Mouse (Mus musculus): Measurements from ENCODE around the gene Gm49388.
"Not testable (repeated sequence)": the region's sequence is repeated elsewhere in the genome, so short reads cannot be mapped to it uniquely, and the experiment has no call there.

Gene Gm49388

DNA sequence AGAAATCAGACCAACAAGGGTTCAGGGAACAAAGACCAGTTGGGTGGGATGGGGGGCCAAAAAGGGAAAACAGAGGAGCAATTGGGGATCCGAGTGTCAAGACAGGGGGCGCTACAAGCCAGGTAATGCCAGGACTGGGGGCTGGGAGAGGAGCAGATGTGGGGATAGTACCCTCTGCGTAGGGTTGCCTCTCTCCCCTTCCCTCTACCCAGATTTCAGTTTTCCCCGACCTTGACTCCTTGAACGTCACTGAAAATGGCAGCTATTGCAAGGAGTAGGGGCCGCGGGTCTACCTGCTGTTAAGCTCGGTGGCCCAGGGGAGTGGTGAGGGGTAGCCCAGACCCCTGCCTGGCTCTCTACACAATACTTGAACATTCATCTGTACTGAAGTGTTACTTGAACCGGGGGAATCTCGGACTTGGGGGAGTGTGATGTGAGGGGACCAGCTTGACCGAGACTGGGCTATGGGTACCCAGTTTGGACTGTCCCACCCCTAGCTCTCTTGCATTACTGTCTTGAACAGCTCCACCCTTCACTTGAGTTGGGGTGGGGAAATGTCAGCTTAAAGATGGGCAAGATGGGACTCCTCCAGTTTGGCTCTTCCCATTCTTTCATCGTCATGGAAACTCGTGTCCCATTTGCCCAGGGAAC, 16.9 kb upstream of the Gm49388 start:
- DNase-seq, result peak; percentile 39 to 47

DNA sequence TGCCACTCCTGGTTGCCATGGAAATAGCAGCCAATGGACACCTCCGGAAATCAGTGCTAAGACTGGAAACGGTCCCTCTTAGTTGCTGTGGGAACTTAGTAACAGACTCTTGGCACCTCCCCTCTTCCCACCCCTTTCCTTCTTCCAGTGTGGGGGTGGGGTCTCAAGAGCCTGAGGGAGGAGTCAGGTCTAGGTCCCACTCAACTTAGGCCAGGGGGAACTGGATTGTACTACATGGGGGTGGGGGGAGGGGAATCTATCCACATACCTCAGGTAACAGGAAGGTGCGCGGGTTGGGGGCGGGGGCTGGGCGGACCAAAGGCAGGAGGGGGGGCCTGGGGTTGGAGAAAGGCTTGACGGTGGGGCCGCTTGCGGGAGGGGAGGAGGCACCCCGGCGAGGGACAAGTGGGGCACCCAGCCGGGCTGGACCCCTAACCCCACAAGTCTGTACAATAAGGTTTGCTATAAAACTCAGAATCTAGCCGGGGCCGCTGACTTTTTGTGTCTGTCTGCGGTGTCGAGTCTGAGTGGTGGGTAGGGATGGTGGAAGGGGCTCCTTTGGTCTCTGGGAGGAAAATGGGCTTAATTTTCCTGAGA, 16.3 kb upstream of the Gm49388 start:
- peak; percentile 45 to 59 for DNase-seq

DNA sequence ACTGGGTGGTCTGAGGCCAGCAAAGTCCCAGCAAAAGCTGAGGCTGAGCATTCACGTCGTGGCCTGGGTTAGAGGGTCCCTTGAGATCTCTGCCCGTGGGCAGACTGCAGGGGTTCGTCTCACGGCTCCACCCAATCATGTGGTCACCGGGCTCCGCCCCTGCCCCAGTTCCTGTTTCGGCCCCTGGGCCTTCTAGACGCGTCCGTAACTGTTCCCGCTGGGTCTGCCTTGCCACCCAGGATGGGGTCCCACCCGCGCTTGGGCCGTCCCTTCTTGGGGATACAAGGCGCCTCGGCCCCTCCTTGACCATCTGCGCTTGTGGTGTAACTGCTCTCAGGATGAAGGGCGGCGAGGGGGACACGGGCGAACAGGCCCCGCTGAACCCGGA, 15.8 kb upstream of the Gm49388 start, which contains the start of gene Orai3:
TSS of gene Orai3 (plus strand) at position 165 of the 388 bp plus-strand sequence.
- DNase-seq, result peak; percentile 66 to 75

DNA sequence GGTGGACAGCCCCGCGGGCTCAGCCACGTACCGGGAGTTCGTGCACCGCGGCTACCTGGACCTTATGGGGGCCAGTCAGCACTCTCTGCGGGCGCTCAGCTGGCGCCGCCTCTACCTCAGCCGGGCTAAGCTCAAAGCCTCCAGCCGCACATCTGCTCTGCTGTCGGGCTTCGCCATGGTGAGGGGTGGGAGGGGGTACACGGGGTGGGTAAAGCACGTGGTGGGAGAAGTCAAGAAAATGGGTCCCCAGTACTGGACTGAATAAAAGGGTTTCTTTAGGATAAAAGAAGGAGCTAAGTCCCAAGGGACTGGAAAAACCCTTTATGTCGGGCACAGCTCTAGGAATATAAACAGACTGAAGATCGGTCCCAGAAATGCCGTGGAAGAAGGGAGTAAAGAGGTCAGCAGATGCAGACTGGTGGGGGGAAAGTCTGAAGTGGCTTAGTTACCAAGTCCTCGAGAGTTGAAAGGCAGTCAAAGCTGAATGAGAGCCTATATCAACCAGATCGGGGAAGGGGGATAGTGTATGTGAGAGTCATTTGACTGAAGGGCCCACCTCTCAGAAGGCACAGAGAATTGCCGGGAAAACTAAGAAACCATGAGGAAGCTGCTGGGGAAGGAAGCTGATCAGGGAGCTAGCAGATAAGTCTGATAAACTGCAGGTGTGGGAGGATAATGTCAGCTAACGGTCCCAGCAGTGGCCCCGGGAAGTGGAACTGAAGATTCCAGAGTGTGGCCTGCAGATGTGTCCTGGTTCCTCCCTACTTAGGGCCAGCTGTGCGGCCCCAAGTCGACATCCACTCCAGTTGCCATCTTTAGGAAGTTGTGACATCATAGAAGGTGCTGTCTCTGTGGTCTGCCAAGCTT, 15.1 kb upstream of the Gm49388 start:
- DNase-seq, result no peak

DNA sequence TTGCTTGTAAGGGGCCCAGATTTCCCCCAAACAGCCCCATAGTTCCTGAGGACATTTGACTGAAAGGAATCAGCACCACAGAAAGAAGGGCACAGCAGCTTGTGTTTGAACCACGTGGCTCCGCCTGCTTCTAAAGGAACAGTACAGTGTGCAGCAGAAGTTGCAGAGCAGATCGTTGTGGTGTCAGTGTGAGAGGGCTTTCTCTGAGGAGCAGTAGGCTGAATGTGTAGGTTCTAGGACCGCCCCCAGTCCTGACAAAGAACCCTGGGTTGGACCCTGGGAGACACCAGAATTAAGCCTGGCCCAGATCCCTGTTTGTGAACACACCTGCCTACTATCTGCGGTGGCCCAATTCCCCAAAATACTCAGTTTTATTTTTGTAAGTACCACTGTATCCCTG, 14.1 kb upstream of the Gm49388 start:
- DNase-seq, result no peak

DNA sequence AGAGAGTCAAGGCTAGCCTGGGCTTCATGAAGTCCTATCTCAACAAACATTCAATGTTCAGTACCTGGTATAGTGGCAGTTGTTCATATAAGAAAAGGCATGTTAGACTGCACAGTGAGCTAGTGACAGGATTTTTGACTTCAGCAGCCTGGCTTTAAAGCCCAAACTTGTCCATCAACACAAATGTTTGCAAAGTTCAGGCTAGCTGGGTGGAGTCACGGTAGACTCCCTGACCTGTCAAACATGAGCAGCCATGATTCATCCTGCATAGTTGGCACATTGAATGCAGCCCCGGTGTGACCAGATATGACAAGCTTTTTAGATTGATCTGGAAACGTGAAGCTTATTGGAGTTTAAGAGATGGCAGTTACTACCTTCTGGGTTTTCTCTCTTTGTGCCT, 13.3 kb upstream of the Gm49388 start:
- no peak for DNase-seq

DNA sequence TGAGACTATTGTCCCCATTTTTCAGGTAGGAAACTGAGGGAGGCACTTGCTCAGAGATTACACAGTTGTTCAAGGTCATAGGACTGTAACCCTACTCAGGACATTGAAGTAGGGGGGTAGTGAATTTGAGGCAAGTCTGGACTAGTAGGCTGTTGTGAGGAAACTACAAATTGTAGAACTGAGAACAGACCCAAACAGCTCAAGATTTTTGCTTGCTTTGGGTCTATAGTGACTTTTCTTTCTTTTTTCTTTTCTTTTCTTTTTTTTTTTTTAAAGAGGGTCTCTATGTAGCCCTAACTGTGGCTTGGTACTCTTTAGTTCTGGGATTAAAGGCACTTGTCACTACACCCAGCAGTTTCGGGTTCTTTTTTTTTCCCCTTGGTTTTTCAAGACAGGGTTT, 12.9 kb upstream of the Gm49388 start:
- no peak for DNase-seq

DNA sequence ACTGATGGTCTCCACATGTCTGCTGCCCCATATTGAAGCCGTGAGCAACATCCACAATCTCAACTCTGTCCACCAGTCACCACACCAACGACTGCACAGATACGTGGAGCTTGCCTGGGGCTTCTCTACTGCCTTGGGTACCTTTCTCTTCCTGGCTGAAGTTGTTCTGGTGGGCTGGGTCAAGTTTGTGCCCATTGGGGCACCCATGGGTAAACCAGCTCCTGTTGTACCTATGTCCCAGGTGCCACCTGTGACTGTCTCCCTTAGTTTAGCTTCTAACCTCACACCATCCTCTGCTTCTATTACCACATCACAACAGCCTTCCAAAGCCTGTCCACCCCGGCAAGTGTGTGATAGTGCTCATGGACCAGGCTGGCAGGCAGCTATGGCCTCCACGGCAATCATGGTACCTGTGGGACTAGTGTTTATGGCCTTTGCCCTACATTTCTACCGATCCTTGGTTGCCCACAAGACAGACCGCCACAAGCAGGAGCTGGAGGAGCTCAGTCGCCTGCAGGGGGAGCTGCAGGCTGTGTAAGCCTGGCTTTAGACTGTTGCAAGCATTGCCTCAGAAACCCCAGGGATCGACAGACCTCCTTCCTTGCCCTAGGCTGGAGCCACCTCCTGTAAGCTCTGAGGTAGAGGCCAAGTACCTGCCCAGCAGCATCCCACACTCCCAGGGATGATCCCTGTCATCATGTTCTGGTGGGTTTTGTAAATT, 11.6 kb upstream of the Gm49388 start:
- peak; percentile 77 for DNase-seq

DNA sequence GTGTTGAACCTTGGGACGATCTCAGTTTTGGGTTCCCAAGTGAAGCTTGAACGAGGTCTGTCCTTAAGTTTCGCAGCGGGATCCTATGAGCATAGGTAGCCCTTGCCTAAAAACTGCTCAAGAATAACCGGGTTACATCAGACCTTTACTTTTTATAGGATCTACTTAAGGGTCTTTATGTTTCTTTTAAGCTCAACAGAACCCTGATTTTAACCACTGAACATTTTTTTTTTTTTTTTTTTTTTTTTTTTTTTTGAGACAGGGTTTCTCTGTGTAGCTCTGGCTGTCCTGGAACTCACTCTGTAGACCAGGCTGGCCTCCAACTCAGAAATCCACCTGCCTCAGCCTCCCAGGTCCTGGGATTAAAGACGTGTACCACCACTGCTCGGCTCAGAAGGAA, 9.6 kb upstream of the Gm49388 start:
- DNase-seq, result not testable (repeated sequence)

DNA sequence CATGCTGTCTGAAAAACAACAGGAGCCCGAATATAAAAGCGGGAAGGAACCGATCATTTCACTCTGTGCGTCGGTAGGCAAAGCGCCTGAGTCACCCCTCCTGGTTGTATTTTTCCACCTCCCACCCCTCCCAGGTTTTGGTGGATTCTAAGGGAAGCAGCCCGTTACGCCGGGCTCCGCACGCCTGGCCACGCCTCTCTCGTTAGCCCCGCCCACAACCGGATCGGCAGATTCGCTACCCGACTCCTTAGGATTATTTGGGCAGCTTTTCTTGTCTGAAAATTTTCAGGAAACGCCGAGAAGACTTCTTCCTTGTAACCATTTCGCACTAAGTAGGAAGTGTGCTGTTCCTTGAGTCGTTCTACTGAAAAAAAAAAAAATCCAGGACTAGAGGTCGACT, 9.0 kb upstream of the Gm49388 start, which contains the start of gene Setd1a:
TSS of gene Setd1a (plus strand) at position 245 of the 400 bp plus-strand sequence.
- peak; percentile 84 to 86 for DNase-seq

DNA sequence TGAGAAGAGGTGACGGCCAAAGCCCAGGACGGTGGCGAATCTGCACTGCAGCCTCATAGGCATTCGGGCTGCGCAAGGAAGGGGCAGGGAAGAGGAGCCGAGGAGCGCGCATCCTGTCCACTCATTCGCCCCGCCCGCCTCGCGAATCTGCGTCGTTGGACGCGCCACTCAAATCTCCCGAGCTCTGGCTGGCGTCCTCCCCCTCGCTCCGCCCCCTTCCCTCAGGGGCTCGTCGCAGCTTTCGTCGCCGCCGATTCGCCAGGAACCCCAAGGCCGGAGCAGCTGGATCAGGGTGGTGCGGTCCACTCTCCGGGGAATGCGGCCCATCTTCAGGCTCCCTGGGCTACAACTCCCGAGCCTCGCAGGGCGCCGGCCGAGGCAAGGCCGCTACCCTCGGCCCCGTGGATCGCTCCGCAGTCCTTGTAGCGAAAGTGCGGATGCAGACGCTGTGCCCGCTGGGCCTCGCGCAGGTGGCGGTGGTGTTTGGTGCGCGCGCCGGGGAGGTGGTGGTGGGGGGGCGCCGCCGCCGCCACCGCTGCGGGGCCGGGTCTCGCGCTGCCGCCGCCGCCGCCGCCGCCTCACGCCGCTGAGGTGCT, 8.4 kb upstream of the Gm49388 start:
- DNase-seq, result peak; percentile 95 to 96

DNA sequence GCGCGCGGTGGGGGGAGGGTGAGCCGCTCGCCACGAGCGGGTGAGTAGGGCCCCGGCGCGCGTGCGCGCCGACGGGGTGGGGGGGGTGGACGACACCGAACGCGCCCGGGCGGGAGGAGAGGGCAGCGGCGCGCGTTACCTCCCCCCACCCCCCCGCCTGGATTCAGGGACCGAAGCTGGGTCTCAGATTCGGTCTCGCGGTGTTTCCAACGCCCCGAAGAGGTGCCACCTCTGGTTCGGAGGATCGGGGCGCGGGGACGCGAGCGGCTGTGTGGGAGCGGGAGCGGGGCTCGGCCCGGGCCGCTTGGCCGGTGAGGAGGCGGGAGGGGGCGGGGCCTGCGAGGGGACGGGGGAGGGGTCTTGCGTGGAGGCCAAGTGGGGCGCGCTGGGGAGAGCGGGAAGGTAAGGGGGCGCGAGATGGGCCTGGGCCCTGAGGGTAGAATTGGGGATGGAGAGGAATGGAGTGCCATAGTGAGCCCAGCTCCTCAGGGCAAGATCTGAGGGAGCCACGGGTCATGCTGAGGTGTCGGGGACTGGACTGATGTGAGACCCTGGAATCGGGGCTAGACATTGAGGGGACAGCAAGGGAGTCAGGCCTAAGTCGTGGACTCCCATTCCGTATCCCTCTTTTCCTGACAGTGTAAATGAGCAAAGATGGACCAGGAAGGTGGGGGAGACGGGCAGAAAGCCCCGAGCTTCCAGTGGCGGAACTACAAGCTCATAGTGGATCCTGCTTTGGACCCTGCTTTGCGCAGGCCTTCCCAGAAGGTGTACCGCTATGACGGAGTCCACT, 7.7 kb upstream of the Gm49388 start:
- peak; percentile 62 to 68 for DNase-seq

DNA sequence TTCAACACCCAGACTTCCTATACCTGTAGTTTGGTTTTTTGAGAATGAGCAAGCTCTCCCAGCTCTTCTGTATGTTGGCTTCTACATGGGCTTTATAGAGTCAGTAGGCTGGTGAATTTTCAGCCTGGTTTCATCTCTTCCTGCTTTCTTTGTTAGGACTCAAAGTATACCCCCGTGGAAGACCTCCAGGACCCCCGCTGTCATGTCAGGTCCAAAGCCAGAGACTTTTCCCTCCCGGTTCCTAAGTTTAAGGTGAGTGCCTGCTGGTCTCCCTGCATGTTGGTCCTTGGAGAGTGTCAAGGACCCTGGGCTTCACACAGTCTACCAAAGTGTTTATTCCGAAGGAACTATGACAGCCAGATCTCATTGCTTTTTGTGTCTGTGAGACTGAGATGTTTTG, 7.1 kb upstream of the Gm49388 start:
- DNase-seq, result no peak

DNA sequence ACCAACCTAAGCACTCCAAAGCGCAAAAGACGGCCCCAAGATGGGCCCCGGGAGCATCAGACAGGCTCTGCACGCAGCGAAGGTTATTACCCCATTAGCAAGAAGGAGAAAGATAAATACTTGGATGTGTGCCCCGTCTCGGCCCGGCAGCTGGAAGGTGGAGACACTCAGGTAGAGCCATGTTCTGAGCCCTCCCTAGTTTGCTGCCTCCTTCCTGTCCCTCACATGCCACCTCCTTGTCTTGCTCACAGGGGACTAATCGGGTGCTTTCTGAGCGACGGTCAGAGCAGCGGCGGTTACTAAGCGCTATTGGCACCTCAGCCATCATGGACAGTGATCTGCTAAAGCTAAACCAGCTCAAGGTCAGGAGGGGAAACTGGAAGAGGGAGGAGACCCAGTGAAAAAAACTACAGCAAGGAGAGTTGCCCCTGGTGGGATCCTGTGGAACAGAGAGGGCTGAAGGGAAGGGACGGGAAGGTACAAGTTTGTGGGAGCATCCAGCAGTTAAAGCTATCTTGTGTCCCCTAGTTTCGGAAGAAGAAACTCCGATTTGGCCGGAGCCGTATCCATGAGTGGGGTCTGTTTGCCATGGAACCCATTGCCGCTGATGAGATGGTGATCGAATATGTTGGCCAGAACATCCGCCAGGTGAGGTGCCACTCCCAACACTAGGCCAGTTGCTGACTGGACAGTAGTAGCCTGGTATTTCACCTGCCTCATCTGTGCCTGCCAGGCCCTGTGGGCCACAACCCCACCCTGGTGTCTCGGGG, 11.9 kb downstream of the Gm49388 start:
- DNase-seq, result no peak

DNA sequence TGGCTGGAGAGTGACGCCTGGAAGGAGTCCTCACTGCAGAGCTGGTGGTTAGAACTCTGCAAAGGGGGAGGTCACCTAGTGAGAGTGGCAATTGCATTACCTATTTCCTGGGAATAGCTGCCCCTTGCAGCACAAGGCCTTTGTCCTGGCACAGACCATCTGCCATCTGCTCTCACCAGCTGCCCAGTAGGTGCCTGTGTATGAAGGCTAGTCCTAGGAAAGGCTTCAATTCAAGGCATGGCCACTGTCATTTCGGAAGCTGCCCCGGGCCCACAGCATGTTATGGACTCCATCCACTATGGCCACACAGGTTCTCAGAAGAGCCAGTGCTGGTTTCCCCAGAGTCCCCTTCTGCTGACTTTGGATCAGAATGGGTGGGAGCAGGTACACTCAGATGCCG, 13.2 kb downstream of the Gm49388 start:
- no peak for DNase-seq

DNA sequence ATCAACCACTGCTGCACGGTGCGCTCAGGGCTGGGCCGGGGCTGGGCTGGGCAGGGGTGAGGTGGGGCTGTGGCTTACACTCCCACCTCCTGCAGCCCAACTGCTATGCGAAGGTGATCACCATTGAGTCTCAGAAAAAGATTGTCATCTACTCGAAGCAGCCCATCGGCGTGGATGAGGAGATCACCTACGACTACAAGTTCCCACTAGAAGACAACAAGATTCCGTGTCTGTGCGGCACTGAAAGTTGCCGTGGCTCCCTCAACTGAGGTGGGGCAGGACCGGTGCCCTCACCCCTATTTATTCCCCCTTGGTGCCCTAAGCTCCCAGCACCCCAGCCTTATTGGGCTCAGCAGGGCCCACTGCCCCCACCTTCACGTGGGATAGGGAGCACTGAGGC, 13.8 kb downstream of the Gm49388 start:
- DNase-seq, result no peak

DNA sequence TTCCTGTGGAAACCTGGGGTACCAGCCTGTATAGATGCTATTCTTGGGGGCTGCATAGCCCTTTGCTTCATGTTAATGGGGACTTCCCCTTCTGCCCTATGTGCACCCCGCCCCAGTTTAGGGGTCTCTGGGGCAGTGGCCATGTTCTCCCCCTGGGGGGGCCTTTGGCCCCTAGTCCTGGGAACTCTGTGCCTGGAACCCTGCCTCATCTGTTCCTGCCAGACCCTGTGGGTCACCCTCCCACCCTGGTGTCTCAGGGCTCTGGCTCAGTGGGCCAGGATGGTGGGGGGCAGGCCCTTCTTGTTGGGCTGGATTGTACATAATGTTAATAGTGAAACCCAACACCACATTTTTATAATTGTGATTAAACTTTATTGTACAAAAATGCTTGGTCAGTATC, 14.3 kb downstream of the Gm49388 start:
- no peak for DNase-seq

DNA sequence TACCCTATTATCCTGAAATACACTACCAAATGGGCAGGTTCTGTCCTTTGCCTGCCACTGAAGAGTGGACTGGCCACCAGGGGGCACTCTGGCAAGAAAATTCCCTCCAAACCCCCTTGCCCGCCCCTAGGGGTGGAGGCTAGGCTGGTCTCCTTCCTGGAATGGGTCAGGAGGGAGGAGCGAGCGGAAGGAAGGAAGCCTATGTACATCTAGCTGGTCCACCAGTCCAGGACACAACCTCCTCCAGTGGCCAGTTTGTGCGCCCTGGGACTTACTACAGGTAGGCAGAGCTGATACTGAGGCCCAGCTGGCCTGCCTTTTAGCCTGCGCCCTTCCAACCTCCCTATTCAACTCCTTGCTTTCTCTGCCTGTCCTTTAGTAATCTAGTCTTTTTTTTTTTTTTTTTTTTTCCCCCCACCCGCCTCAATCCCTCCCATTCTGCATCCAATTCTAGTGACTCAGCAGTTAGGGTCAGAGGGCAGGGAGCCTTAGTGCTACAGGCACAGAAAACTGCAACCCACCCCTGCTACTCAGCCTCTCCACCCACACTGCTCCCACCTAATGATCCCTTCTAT, 15.1 kb downstream of the Gm49388 start, which contains the start of gene Hsd3b7:
TSS of gene Hsd3b7 (plus strand) at position 170 of the 575 bp plus-strand sequence.
- peak; percentile 74 to 76 for DNase-seq

DNA sequence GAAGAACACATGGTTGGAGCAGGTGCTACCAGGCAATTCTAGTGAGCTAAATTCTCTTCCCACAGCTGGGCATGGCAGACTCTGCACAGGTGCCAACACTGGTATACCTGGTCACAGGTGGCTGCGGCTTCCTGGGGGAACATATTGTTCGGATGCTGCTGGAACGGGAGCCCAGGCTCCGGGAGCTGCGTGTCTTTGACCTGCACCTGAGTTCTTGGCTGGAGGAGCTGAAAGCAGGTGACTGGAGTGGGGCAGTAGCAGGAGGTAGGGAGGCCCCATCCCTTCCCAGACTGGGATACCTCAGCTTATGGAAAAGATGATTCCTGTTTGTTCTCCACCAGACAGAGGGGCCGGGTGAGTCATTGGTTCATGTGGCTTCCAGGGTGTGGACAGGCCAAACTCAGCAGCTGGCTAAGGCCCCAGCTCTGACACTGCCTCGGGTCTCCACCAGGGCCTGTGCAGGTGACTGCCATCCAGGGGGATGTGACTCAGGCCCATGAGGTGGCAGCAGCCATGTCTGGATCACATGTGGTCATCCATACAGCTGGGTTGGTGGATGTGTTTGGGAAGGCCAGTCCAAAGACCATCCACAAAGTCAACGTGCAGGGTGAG, 15.7 kb downstream of the Gm49388 start:
- no peak for DNase-seq

DNA sequence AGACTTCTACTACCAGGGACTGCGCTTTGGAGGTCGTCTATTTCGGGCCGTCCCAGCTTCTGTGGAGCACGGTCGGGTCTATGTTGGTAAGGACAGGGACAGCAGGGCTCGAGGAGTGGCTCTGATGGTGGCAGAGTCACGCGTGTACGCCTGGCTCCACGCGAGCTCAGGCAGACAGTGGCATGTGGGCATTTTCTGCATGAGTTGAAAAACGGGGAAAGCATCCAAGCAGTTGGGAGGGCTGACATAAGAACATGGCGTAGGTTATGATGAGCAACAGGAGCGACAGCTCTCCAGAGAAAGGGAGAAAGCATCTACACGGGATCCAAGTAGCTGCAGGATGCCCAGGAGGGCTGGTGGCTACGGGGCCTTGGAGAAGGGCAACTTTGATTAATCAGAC, 16.9 kb downstream of the Gm49388 start:
- DNase-seq, result no peak

Data from thymus, postnatal 36 days (tissue).